Mouse (Mus musculus) common myeloid progenitor, adult 5-6 weeks (primary cell): ENCODE results near the gene Olfm4. TPM values are rescaled to one million over a fixed set of nuclear protein-coding genes. Genes with fewer than 3 reads are reported as not detected.

Experiments used
- ATAC-seq: replicated peaks from 2 replicates; pipeline ENCODE4 v1.8.0; 2016; ENCODE audit warnings: low read depth, mild to moderate bottlenecking, moderate TSS enrichment, inconsistent platforms; ENCODE audit not compliant: poor library complexity, severe bottlenecking
- total RNA-seq: library from RNA; stranded (forward); fragments of 200-1000, 187-1606 nt; gene quantifications from 2 replicates; pipeline ENCODE4 v1.2.3, GENCODE M21; 2017

Olfm4 gene
- 1.5 and 2.1 TPM in 2 replicates for total RNA-seq

DNA sequence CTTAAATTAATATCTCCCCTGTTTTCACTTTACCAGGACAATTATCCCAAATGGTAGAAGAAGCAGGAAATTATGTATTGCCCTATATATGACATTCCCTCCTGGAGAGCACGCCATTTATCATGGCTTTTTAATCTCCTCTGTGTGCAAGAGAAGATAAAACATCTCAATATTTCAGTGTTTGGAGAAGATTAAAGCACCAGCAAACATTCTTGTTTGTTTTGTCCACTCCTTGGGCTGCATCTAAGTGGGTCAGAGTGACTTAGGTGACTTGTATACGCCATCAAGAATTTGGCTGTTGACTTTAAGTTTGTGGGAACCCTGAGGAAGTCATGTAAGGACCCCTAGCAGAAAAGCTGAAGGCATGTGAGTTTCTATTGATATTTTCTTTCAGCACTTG, at the start of gene Olfm4:
TSS of gene Olfm4 (plus strand) at position 301 of the 400 bp plus-strand sequence.
- no peak for ATAC-seq

DNA sequence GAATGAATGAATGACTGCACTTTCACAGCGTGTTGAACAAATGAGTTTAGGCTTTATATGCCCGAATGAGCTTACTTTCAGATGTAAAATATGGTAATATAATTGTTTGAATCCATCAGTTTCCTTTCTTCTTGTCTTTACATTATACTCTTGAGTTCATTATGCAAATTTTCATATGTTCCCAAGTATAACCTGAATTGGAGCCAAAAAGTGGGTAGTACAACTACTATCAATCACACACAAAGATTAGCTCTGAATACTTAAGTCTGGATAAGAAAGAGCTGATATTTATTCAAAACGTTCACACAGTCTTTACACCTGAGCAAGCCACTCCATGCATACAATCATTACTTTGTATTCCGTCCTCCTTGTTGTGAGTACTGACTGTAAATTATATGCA, 49.5 kb upstream of the Olfm4 start:
- no peak for ATAC-seq

DNA sequence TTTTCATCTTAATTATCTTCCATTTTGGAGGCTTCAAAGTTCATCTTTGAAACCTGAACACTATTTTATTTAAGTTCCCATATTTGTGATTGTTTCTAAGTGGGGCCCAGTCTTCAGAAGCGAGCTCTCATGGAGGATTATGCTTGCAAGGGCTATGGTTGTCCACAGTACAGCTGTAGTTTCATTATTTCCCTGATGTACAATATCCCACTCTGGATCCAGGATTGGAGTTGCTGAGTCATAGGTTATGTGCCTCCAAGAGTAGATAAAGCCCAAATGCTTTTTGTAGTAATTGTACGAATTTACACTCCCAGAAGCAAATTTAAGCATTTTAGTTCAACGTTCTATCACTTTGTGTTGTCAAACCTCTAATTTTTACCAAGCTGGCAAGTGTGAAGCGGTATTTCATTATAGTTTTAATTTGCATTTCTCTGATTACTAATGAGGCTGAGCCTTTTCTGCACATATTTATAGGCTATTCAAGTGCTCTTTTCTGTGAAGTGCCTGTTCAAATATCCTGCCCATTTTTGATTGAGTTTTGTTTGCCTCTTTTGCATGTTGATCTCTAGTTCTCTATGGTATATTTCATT, 46.9 kb upstream of the Olfm4 start:
- no peak for ATAC-seq

DNA sequence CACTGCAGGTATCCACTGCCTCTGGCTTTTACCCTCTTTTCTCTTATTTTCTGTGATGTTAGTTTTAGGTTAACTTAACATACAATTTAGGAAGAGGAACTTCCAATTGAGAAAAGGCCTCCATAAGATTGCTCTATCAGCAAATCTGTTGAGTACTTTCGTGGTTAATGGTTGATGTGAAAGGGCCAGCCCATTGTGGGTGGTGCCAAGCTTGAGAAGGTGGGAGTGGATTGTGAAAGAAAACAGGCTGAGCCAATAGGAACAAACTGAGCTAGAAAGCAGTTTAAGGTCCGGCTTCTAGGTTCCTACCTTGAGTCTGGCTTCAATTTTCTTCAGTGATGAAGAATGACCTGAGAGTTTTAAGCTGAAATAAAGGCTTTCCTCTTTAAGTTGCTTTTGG, 38.0 kb upstream of the Olfm4 start:
- ATAC-seq = no peak

DNA sequence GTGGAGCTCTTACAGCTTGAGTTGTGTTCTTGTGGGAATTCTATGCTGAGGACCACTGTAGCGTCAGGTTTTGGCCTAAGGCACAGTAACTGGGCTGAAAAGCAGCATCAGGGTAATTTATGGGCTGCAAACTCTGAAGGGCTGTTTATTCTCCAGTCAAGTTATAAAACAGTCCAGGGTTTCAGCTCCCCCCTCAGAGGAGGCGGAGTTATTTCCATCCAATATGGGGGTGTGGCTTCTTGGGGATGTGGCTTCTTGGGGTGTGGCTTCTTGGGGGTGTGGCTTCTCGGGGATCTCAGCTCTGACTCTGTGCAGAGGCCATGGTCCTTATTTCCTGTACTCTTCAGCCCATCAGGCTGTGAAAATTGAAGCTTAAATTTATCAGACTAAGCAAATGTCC, 28.2 kb upstream of the Olfm4 start:
- no peak for ATAC-seq

DNA sequence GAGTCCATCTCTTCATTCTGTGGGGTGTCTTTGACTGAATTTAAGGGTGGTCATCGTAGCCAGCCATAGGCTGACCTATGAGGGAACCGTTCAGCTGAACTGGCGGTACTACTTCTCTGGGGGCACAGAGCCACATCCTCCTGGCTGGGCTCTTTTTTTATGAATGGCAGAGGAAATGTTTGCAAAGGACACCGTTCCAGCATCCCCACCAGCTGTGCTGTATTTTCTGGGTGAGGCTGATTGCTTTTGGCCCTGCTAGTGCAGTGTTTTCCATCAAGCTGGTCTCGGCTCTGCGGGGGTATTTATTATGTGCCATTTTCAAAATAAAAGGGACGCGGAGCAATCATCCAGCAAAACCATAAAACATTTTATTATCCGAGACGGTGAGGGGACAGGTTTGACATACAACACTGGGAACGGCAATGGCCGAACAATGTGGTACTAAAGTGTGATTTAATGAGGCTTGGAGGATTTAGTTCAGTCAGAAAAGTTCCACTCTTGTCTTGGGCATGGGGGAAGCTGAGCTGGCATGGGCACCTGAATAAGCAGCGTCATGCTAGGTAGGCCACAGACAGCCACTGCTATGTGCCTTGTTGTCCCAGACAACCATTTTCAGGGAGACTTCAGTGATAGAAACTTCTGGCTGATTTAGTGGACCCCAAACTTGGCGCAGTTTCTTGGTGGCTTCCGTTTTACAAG, 25.9 kb upstream of the Olfm4 start:
- ATAC-seq = no peak

DNA sequence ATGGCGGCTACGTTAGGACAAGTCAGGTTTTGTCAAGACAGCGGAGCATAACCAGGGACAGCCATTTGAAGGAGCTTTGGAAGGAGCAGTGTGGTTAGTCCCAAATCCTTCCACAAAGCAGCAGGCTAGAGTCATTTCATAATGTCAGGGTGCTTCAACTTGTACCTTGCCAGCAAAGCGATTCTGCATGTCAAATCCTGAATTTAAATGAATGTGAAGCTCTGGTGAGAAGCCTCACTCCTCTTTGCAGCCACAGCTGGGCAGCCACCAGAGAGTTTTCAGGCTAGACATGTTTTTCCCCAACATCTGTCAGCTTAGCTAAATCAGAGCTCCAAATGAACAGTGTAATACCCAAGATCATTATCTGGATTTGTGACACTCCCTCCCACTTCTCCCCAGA, 22.7 kb upstream of the Olfm4 start:
- ATAC-seq = no peak

DNA sequence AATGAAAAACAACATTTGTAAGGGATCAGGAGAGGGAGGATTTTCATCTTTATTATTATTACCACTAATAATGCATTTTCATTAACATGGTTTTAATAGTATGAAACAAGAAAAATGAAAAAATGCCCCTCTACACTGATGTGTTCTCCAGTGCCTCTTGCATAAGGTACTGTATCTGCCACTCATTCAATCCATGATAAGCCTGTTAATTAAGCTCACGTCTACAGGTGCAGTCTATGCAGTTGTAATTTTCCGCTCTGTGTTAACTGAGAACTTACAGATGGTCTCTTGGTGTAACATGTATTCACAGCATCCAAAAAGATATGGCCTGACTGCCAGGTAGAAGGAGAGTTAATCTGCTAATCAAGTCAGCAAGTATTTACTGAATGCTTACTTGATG, 22.3 kb upstream of the Olfm4 start:
- no peak for ATAC-seq

DNA sequence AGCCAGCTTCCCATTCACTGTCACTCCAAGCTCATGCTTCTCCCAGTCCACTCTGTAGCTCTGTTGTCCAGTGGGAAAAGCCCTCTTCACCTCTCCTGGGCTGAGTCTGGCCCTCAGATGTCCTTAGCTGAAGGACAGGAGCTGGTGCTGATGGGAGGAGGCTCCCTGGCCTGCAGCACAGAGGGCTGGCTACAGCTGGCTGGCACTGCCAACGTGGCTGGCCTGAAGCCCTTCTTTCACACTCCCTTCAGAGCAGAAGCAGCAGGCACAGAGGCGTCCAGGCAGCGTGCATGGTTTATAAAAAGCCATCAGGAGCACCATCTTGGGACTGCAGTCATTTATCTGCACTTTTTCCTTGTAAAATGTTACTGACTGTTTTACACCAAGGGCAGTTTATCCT, 13.7 kb upstream of the Olfm4 start:
- no peak for ATAC-seq

DNA sequence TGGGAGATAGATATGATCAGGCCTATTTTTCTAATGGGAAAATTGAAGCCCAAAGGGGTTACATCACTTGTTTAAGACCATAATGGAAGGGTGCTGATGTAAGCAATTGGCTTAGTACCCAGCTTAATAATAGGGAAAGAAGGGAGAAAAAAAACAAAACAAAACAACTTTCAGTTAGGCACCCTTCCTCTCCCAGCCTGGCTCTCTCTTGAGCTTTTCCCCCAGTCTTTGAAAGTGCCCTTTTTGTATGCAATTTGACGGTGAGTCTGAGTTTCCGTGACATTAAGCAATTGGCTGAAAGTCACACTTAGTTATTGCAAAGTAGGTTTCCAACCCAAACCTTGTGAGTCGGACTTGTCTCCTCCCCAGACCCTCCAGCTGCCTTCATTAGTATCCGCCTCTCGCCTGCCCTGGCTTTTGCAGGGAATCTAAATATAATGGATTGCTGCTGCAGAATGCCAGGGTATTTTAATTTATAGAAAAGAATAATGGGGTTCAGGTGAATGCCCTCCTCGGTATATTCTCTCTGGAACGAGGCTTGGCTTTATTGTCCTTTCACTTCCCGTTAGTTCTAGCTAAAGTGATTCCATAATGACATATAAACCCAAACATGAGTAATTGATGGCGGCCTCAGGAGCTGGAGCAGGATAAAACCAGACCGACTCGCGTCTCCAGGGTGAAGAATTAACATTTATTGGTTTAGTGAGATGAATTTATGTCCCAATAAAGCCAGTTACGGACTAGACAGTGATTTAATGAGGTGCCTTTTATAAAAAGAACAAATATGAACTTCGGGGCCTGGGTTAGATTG, 12.7 kb upstream of the Olfm4 start:
- no peak for ATAC-seq

DNA sequence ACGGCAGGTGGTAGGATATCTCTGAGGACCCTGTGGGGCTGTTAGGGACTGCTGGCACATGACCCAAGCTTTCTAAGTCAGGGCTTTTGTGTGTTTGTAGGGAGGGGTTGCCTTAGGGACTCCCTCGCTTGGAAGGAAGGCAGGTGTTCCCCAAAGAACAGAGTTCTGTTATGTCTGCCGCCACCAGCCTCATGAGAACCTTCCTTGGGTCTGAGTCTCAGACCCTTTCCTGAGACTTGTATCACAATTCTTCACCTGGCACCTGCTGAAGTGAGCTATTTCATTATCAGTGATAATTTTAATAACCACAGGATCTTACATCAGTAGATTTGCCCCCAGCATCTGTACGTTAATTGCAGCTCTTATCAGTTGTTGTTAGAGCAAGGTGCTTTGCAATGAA, 2.4 kb upstream of the Olfm4 start:
- ATAC-seq = no peak

DNA sequence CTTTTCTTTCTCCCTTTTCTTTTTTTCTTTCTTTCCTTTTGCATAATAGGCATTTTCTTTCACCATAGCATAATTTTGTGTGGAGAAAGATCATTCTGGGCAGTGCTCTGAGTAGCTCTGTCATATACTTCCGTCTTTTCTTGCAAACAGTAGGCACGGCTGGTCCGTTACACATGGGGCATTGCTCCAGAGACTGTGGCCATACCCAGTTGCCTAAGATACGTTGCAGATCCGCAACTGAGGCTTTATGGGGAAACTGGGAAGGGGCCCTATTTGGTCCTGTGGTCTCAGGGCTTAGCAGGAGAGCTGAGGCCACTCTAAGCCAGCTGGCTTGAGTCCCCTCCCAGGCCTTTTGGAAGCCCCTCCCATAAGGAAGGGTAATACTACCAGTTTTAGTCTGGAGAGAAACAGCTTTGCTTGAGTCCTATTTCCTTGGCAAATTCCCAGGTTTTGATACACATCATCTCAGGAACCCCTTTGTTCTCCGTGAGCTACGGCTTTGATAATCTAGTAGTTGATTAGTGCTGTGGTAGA, 1.3 kb downstream of the Olfm4 start:
- no peak for ATAC-seq

DNA sequence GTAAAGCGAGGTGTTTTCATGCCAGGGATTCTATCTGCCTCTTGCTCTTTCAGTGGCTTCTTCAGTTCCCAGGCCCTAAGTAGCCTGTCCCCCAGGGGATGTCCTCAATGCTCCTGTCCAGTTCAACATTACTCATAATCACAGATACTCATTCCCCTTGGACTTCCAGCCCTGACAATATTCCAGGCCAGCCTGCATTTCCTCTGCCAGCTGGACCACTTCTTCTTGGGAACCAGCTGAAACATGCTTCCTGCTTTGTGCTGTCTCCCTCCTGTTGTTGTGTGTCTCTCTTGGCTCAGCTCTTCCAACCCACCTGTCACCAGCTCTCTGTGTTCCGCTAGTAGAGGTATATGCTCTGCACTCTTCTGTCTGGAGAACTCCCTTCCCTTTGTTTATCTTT, 1.8 kb downstream of the Olfm4 start:
- ATAC-seq = no peak

DNA sequence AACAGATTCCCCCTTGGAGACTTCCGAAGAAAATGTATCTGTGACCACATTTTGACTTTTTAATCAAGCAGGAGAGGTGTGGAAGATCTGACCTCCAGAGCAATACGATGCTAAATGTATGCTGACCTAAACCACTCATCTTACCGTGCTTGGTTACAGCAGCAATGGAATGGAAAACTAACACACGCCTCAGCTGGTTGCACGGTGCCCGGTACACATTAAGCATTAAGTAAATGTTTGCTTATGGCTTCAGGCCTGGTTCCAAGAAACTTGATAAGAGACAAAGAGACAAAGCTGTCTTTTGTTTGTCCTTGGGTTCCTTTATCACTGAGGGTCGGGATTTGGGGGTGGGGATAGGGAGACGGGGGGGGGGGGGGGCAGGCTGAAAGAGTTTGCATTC, 3.0 kb downstream of the Olfm4 start:
- ATAC-seq = no peak

DNA sequence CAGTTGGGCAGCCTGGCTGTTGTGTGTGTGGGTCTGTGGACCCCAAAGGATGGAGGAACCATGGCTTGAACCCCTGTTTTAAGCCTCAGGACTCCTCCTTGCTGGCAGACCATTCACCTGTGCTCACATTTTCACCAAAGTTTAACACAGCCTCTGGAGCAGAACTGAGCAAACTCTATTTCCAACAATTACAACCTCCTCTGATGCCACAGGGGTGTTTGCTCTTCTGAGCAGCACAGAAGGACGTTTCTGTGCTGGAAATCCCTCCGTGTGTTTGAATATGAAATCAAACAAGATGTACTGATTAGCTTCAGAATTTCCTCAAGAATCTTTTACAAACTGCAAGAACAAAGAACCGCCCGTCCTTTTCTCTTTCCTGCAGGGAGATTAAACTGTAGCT, 5.9 kb downstream of the Olfm4 start:
- no peak for ATAC-seq

DNA sequence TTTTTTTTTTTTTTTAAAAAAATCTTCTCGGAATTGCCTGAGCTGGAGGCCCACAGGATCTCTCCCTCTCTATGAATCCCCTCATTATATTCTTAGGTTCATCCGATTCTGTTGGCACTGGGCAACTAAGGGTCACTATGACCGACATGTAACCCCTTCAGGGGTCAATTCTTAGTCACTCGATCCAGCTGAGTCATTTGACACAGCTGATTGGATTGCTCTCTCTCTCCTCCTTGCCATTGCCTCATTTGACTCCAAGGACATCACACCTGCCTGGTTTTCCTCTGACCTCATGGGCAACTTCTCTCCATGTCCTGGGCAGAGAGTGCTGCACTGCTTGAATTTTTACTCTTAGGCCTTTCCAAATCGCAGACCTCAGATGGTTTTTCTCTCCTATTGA, 6.7 kb downstream of the Olfm4 start:
- no peak for ATAC-seq

DNA sequence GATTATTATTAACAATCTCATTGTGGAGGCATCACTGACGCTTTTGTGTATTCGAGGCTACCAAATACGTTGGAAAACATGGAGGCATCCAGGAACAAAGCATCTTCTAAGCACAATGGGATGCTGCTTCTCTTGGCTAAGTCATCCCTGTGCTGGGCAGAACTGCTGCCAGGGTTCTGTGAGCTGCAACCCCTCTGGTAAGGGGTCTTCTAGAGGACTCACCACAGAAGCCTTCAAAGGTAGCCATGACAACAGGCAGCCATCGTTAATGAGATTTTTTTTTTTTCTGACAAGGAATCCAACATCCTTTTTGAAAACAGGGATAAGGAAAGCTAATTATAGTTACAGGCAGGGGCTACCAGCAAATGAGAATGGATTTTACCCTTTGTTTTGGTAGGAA, 13.7 kb downstream of the Olfm4 start:
- ATAC-seq = no peak

DNA sequence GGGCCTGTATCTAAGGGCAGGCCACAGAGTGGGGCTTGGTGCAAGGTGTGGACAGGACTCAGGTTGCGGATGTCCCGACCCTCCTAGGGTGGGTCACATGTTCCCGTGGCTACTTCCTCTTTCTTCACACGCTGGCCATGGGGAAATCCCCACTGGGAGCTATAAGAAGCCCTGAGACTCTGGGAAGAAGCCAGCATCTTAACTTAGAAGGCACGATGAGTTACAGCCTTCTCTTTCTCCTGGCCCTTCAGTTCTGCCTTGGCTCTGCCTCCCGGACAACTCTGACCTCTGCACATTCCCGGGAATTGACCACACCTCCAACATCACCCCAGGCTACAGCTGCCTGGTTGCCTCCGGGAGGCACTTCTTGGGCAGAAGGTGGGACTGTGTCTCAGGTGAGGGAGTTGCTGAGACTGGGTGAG, 16.2 kb downstream of the Olfm4 start:
- peak; percentile 60; the same call in 1 of the 2 replicates for ATAC-seq

DNA sequence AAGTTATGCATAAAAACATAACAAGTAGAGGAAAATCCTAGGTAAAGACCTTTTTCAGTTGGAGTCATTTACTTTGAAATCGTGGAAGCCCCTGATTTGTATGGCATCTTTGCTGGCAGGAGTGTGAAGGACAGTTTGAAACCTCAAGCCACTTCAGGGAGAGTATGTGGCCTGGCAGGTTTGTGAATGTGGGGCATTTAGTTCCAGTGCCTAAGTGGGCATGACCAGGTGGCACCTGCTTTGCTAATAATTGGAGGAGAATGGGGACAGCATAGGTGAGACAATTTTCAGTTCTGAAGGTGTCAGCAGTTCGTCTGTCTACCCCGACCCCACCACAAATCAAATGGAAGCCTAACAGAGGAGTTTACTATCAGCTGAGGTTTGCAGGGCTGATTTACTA, 23.8 kb downstream of the Olfm4 start:
- no peak for ATAC-seq

DNA sequence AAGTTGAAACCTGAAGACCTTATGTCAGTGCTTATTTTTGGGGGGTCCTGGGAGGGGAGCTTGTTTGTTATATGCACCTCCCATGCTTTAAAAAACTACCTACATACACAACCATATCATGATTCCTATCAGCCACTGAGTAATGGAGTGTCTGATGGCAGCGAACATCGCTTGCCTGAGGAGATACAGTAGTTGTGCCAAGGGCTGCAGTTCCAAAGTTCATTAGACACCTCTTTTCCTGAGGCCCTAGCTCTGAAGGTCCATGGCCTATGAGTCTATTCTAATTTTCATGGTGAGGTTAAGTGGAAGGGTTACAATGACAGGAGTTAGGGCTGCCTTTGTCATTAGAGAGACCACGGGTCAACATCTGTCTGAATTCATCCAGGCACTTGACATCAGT, 26.5 kb downstream of the Olfm4 start:
- no peak for ATAC-seq

DNA sequence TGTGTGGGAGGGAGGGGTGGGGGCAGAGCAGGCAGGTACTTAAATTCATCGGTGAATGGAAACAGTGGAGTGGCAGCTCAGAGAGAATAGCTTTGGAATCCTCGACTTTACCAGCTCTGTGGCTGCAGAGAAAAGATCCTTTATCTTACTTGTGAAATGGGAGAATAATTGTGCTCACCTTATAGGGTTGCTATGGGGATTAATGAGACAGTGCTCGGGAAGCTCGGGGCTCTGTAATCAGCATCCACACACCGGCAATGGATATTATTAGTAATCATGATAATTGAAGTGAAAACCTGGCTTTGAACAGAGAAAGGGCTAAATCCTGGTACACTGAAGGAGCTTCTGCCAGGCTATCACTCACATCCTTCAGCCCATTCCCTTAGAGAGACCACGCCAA, 31.1 kb downstream of the Olfm4 start:
- ATAC-seq = no peak
